Comparison of ENCODE assay signal across 8 mouse cellular contexts in the genomic region with DNA sequence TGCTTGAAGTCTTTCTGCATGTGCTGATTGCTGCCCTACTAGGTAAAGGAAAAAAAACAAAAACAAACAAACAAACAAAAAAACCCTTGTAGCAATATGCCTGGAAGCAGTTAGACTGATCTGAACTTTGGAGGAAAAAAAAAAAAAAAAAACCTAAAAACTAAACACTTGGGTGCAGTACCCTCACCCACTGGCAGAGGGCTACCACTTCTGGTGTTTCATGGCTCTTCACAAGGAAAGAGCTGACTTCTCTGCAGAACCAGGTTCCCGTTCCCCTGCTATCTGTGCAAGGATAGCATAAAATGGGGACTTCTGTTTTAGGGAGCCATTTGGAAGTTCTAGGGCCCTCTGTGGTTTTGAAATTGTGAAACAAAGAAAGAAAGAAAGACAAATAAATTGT. TPM values are rescaled to one million over a fixed set of nuclear protein-coding genes. Genes with fewer than 3 reads are reported as not detected.
DNase-seq lines count a peak whose midpoint lies in the region; ATAC-seq and TF ChIP-seq lines count a peak whose summit lies in the region.

No protein-coding gene starts in this region.

- WGBS in forebrain, embryonic 14.5 days: 29% methylated on average over 1 of the region's 1 CpGs
- WGBS in forebrain, embryonic 13.5 days: 29% methylated on average over 1 of the region's 1 CpGs
- 29% methylated on average over 1 of the region's 1 CpGs for WGBS in midbrain, embryonic 14.5 days
- 30% methylated on average over 1 of the region's 1 CpGs for WGBS in midbrain, embryonic 15.5 days
- 6% methylated on average over 1 of the region's 1 CpGs for WGBS in limb, embryonic 14.5 days

- no peaks in the 10 kb centered on the region for H3K9me3 ChIP-seq in forebrain, embryonic 14.5 days (replicated peaks; ENCODE audit: control insufficient read depth, low read length)
- no peaks in the 10 kb centered on the region for H3K9me3 ChIP-seq in forebrain, embryonic 13.5 days (replicated peaks)
- H3K9me3 ChIP-seq in midbrain, embryonic 14.5 days (ENCODE audit: control insufficient read depth, low read length): no peaks in the 10 kb centered on the region
- H3K9me3 ChIP-seq in midbrain, embryonic 15.5 days: no peaks in the 10 kb centered on the region
- H3K9me3 ChIP-seq in limb, embryonic 14.5 days (ENCODE audit: control insufficient read depth, low read length): no peaks in the 10 kb centered on the region

- no peak for ATAC-seq in forebrain, embryonic 14.5 days
- ATAC-seq in forebrain, embryonic 13.5 days: no peak
- no peak for ATAC-seq in midbrain, embryonic 14.5 days (ENCODE audit: low FRiP score, low TSS enrichment)
- no peak for ATAC-seq in midbrain, embryonic 15.5 days (replicated peaks)
- ATAC-seq in frontal cortex, adult (ENCODE audit: low TSS enrichment): peak; percentile 88
- ATAC-seq in limb, embryonic 14.5 days (ENCODE audit: low FRiP score, low read depth): no peak

- H3K4me3 ChIP-seq in forebrain, embryonic 14.5 days (ENCODE audit: low read depth, low read length): no peak overlapping the region
- H3K4me3 ChIP-seq in forebrain, embryonic 13.5 days: no peak overlapping the region
- no peak overlapping the region for H3K4me3 ChIP-seq in midbrain, embryonic 14.5 days (replicated peaks; ENCODE audit: low read depth, low read length)
- H3K4me3 ChIP-seq in midbrain, embryonic 15.5 days: no peak overlapping the region
- H3K4me3 ChIP-seq in limb, embryonic 14.5 days (replicated peaks; ENCODE audit: low read length): no peak overlapping the region

- no peaks in the 10 kb centered on the region for H3K4me1 ChIP-seq in forebrain, embryonic 14.5 days (ENCODE audit: control insufficient read depth, insufficient read depth, low read length)
- H3K4me1 ChIP-seq in forebrain, embryonic 13.5 days: no peaks in the 10 kb centered on the region
- H3K4me1 ChIP-seq in midbrain, embryonic 14.5 days (ENCODE audit: control insufficient read depth, insufficient read depth, low read length): no peaks in the 10 kb centered on the region
- no peaks in the 10 kb centered on the region for H3K4me1 ChIP-seq in midbrain, embryonic 15.5 days
- no peaks in the 10 kb centered on the region for H3K4me1 ChIP-seq in limb, embryonic 14.5 days (ENCODE audit: control insufficient read depth, insufficient read depth, low read length)

- no peak overlapping the region for H3K9ac ChIP-seq in forebrain, embryonic 14.5 days (ENCODE audit: low read length)
- H3K9ac ChIP-seq in forebrain, embryonic 13.5 days: no peak overlapping the region
- H3K9ac ChIP-seq in midbrain, embryonic 14.5 days (replicated peaks; ENCODE audit: low read length): no peak overlapping the region
- H3K9ac ChIP-seq in midbrain, embryonic 15.5 days: no peak overlapping the region
- H3K9ac ChIP-seq in limb, embryonic 14.5 days (ENCODE audit: low read depth, low read length, severe bottlenecking): no peak overlapping the region

- TF ChIP-seq POLR2A in limb, embryonic 14.5 days (IDR thresholded peaks at IDR 0.05; ENCODE audit: borderline replicate concordance, extremely low read depth, insufficient read depth, insufficient read length): no peak

- no peaks in the 10 kb centered on the region for H3K36me3 ChIP-seq in forebrain, embryonic 14.5 days (ENCODE audit: control insufficient read depth, insufficient read depth, low read length)
- H3K36me3 ChIP-seq in forebrain, embryonic 13.5 days (ENCODE audit: poor library complexity, severe bottlenecking): no peaks in the 10 kb centered on the region
- no peaks in the 10 kb centered on the region for H3K36me3 ChIP-seq in midbrain, embryonic 14.5 days (ENCODE audit: control insufficient read depth, insufficient read depth, low read length)
- H3K36me3 ChIP-seq in midbrain, embryonic 15.5 days (replicated peaks): no peaks in the 10 kb centered on the region
- H3K36me3 ChIP-seq in limb, embryonic 14.5 days (ENCODE audit: control insufficient read depth, insufficient read depth, low read length): no peaks in the 10 kb centered on the region

- no peak overlapping the region for H3K27ac ChIP-seq in forebrain, embryonic 14.5 days (ENCODE audit: low read depth, low read length)
- H3K27ac ChIP-seq in forebrain, embryonic 13.5 days: no peak overlapping the region
- no peak overlapping the region for H3K27ac ChIP-seq in midbrain, embryonic 14.5 days (replicated peaks; ENCODE audit: low read depth, low read length)
- H3K27ac ChIP-seq in midbrain, embryonic 15.5 days: no peak overlapping the region
- no peak overlapping the region for H3K27ac ChIP-seq in limb, embryonic 14.5 days (replicated peaks; ENCODE audit: low read depth, low read length)

- H3K4me2 ChIP-seq in forebrain, embryonic 14.5 days (ENCODE audit: low read length): no peak overlapping the region
- H3K4me2 ChIP-seq in forebrain, embryonic 13.5 days: no peak overlapping the region
- no peak overlapping the region for H3K4me2 ChIP-seq in midbrain, embryonic 14.5 days (ENCODE audit: low read length)
- H3K4me2 ChIP-seq in midbrain, embryonic 15.5 days: no peak overlapping the region
- H3K4me2 ChIP-seq in limb, embryonic 14.5 days (replicated peaks; ENCODE audit: low read depth, low read length, severe bottlenecking): no peak overlapping the region

- peak; percentile 63 for DNase-seq in forebrain, embryonic 14.5 days (ENCODE audit: low spot score)
- DNase-seq in midbrain, embryonic 14.5 days: peak; percentile 77
- DNase-seq in adrenal gland, adult 2 months: peak; percentile 45
- peak; percentile 76 for DNase-seq in limb, embryonic 14.5 days (ENCODE audit: low spot score)
- peak; percentile 27 to 67 for DNase-seq in spleen, postnatal 4 days (ENCODE audit: low spot score in 2 of 2)

- H3K27me3 ChIP-seq in forebrain, embryonic 14.5 days (replicated peaks; ENCODE audit: control insufficient read depth, insufficient read depth, low read length): no peaks in the 10 kb centered on the region
- no peaks in the 10 kb centered on the region for H3K27me3 ChIP-seq in forebrain, embryonic 13.5 days
- no peaks in the 10 kb centered on the region for H3K27me3 ChIP-seq in midbrain, embryonic 14.5 days (ENCODE audit: control insufficient read depth, insufficient read depth, low read length)
- no peaks in the 10 kb centered on the region for H3K27me3 ChIP-seq in midbrain, embryonic 15.5 days (replicated peaks)
- H3K27me3 ChIP-seq in limb, embryonic 14.5 days (ENCODE audit: control insufficient read depth, insufficient read depth, low read length): no peaks in the 10 kb centered on the region

RNA-seq across cellular contexts. Expression of a gene that starts 52.2 kb away (rescaled TPM):
- polyA plus RNA-seq in forebrain, embryonic 14.5 days (2014; fragmentation: Nextera tagmentation; extraction: Ambion mirVana): 16.2 and 16.8 TPM in 2 replicates
- 12.3 and 14.8 TPM in 2 replicates for polyA plus RNA-seq in forebrain, embryonic 13.5 days (2015; fragmentation: Nextera tagmentation; extraction: Ambion mirVana)
- 15.4 and 18.2 TPM in 2 replicates for polyA plus RNA-seq in midbrain, embryonic 14.5 days (2014; fragmentation: Nextera tagmentation; extraction: Ambion mirVana)
- polyA plus RNA-seq in midbrain, embryonic 15.5 days (2015; fragmentation: Nextera tagmentation; extraction: Ambion mirVana): 9.5 and 10.6 TPM in 2 replicates
- 10 to 100 TPM; 32.9 to 56.6 TPM for total RNA-seq in adrenal gland, adult 2 months (2021)
- polyA plus RNA-seq in adrenal gland, adult 2 months (2012; rRNA removed): 12.1 and 16.4 TPM in 2 replicates
- 26.2 and 29.1 TPM in 2 replicates for polyA plus RNA-seq in limb, embryonic 14.5 days (2012; rRNA removed)
- polyA plus RNA-seq in limb, embryonic 14.5 days (2014; fragmentation: Nextera tagmentation; extraction: Ambion mirVana): 20.9 and 21.4 TPM in 2 replicates
